Mouse (Mus musculus): ENCODE data around the gene Uox.

- TF ChIP-seq CTCF (IDR thresholded peaks at IDR 0.05; ENCODE audit: low read depth) (no peak), EP300 (IDR thresholded peaks at IDR 0.05; ENCODE audit: low read depth) (no peak)
These were observed 51.7 kb downstream of the Uox start for GRCm38 (mm10) chr3:146621966-146622365.
